ENCODE assay signal across 8 mouse cellular contexts in the genomic region with DNA sequence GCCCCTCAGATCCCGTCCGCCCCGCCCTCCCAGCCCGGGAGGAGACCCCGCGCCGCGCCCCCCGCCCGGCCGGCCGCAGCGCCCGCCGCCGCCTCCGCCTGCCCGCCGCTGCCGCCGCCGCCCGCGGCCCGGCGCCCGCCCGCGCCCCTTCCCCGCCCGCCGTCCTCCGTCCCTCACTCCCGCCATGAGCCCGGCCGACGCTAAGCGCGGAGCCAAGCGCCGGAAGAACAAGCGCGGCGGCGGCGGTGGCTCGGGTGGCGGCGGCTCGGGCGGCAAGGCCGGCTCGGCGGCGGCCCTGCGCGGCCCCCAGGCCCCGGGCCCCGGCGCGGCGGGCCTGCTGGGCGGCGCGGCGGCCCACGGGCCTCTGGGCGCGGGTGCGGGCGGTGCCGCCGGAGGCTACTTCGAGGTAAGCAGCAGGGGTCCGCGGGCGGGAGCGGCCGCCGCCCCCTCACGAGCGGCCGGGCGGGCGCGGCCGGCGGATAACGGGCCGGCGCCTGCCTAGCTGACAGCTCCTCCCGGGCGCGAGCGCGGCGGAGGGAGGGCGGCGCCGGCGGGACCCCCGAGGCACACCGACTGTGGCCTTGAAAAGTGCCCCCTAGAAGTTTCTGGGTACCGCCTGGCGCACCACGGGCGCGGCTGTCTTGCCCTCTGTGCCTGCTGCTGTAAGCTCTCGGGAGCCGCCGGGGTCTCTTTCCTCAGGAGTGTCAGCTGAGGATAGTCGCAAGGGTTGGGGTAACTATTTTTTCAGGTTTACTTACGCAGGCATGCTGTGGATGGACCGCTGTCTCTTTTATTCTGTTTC. TPM values are rescaled to one million over a fixed set of nuclear protein-coding genes. Genes with fewer than 3 reads are reported as not detected.
DNase-seq lines count a peak whose midpoint lies in the region; ATAC-seq and TF ChIP-seq lines count a peak whose summit lies in the region.

No protein-coding gene starts in this region.

- no peak for TF ChIP-seq EP300 in stomach, postnatal 0 days (optimal IDR thresholded peaks at IDR 0.05)

- H3K4me3 ChIP-seq in limb, embryonic 14.5 days (replicated peaks; ENCODE audit: low read length), result peak overlapping the region; percentile 87
- H3K4me3 ChIP-seq in midbrain, postnatal 0 days (ENCODE audit: low read depth, low read length), result peak overlapping the region; percentile 94
- H3K4me3 ChIP-seq in stomach, postnatal 0 days (ENCODE audit: low read depth, low read length), result peak overlapping the region; percentile 79

- no peaks in the 10 kb centered on the region for H3K27me3 ChIP-seq in limb, embryonic 14.5 days (ENCODE audit: control insufficient read depth, insufficient read depth, low read length)
- no peaks in the 10 kb centered on the region for H3K27me3 ChIP-seq in midbrain, postnatal 0 days (ENCODE audit: insufficient read depth, low read length)
- no peaks in the 10 kb centered on the region for H3K27me3 ChIP-seq in stomach, postnatal 0 days (ENCODE audit: control insufficient read depth, insufficient read depth, low read length)

- no peak for TF ChIP-seq CTCF in midbrain, postnatal 0 days (IDR thresholded peaks at IDR 0.05)
- no peak for TF ChIP-seq CTCF in stomach, postnatal 0 days (IDR thresholded peaks at IDR 0.05; ENCODE audit: low read depth)

- DNase-seq in layer of hippocampus, adult 11-12 months (ENCODE audit: low spot score), result peak; percentile 31
- DNase-seq in layer of hippocampus, adult 9-10 months (ENCODE audit: low spot score), result no peak
- peak; percentile 55 for DNase-seq in embryo, embryonic 11 days
- peak; percentile 29 for DNase-seq in kidney, adult 11 months
- no peak for DNase-seq in limb, embryonic 14.5 days (ENCODE audit: low spot score)
- peak; percentile 21 for DNase-seq in midbrain, postnatal 0 days (ENCODE audit: low spot score)
- DNase-seq in stomach, postnatal 0 days (ENCODE audit: low spot score), result peak; percentile 42

- peaks cover 17% of the 10 kb centered on the region for H3K4me1 ChIP-seq in limb, embryonic 14.5 days (ENCODE audit: control insufficient read depth, insufficient read depth, low read length)
- H3K4me1 ChIP-seq in midbrain, postnatal 0 days (ENCODE audit: insufficient read depth, low read length), result peaks cover 13% of the 10 kb centered on the region; the same call in 1 of the 2 replicates
- no peaks in the 10 kb centered on the region; the same call in 1 of the 2 replicates for H3K4me1 ChIP-seq in stomach, postnatal 0 days (replicated peaks; ENCODE audit: control insufficient read depth, insufficient read depth)

- 1% methylated on average over 22 of the region's 114 CpGs for WGBS in limb, embryonic 14.5 days
- under 1% methylated on average over 45 of the region's 114 CpGs for WGBS in midbrain, postnatal 0 days
- 1% methylated on average over 40 of the region's 114 CpGs for WGBS in stomach, postnatal 0 days

- peak overlapping the region; percentile 74; the same call in 1 of the 2 replicates for H3K27ac ChIP-seq in limb, embryonic 14.5 days (replicated peaks; ENCODE audit: low read depth, low read length)
- peak overlapping the region; percentile 98 for H3K27ac ChIP-seq in midbrain, postnatal 0 days (ENCODE audit: low read depth, low read length)
- H3K27ac ChIP-seq in stomach, postnatal 0 days (replicated peaks), result peak overlapping the region; percentile 82

- no peaks in the 10 kb centered on the region for H3K9me3 ChIP-seq in limb, embryonic 14.5 days (ENCODE audit: control insufficient read depth, low read length)
- no peaks in the 10 kb centered on the region for H3K9me3 ChIP-seq in midbrain, postnatal 0 days (ENCODE audit: low read length)
- no peaks in the 10 kb centered on the region for H3K9me3 ChIP-seq in stomach, postnatal 0 days (ENCODE audit: control insufficient read depth, low read length)

- H3K4me2 ChIP-seq in limb, embryonic 14.5 days (replicated peaks; ENCODE audit: low read depth, low read length, severe bottlenecking), result peak overlapping the region; percentile 75
- peak overlapping the region; percentile 61 for H3K4me2 ChIP-seq in midbrain, postnatal 0 days (ENCODE audit: low read depth, low read length, poor library complexity, severe bottlenecking)
- peak overlapping the region; percentile 73 for H3K4me2 ChIP-seq in stomach, postnatal 0 days (replicated peaks; ENCODE audit: low read depth)

- H3K36me3 ChIP-seq in limb, embryonic 14.5 days (ENCODE audit: control insufficient read depth, insufficient read depth, low read length), result no peaks in the 10 kb centered on the region
- no peaks in the 10 kb centered on the region for H3K36me3 ChIP-seq in midbrain, postnatal 0 days (ENCODE audit: insufficient read depth, low read length)
- H3K36me3 ChIP-seq in stomach, postnatal 0 days (ENCODE audit: control insufficient read depth, insufficient read depth, low read length), result no peaks in the 10 kb centered on the region

- TF ChIP-seq POLR2A in limb, embryonic 14.5 days (IDR thresholded peaks at IDR 0.05; ENCODE audit: borderline replicate concordance, extremely low read depth, insufficient read depth, insufficient read length), result no peak

- 0 out of 2 replicates have a peak, but pooled peaks have one; percentile 3 for ATAC-seq in granulocyte monocyte progenitor cell, adult 5-6 weeks (replicated peaks; ENCODE audit: poor library complexity, severe bottlenecking)
- no peak for ATAC-seq in limb, embryonic 14.5 days (ENCODE audit: low FRiP score, low read depth)
- ATAC-seq in midbrain, postnatal 0 days (ENCODE audit: low FRiP score), result peak; percentile 6
- peak; percentile 8; the same call in 1 of the 2 replicates for ATAC-seq in stomach, postnatal 0 days (ENCODE audit: low FRiP score, low TSS enrichment)

- H3K9ac ChIP-seq in limb, embryonic 14.5 days (ENCODE audit: low read depth, low read length, severe bottlenecking), result peak overlapping the region; percentile 93
- H3K9ac ChIP-seq in midbrain, postnatal 0 days (replicated peaks; ENCODE audit: low read length, poor library complexity, severe bottlenecking), result peak overlapping the region; percentile 98
- peak overlapping the region; percentile 94 for H3K9ac ChIP-seq in stomach, postnatal 0 days (ENCODE audit: low read length)

RNA-seq across cellular contexts. Expression of a gene that starts 0.5 kb away (rescaled TPM):
- 25.0 and 48.0 TPM in 2 replicates for total RNA-seq in granulocyte monocyte progenitor cell, adult 5-6 weeks (2014; fragmentation: Nextera tagmentation)
- total RNA-seq in granulocyte monocyte progenitor cell, adult 5-6 weeks (2017), result 20.3 and 31.7 TPM in 2 replicates
- polyA plus RNA-seq in limb, embryonic 14.5 days (2012; rRNA removed), result 57.5 and 85.7 TPM in 2 replicates
- 16.6 and 19.2 TPM in 2 replicates for polyA plus RNA-seq in limb, embryonic 14.5 days (2014; fragmentation: Nextera tagmentation; extraction: Ambion mirVana)
- 53.3 and 54.5 TPM in 2 replicates for total RNA-seq in midbrain, postnatal 0 days (2014; rRNA removed)
- polyA plus RNA-seq in midbrain, postnatal 0 days (2015; fragmentation: Nextera tagmentation; extraction: Ambion mirVana), result 9.6 and 12.4 TPM in 2 replicates
- polyA plus RNA-seq in stomach, postnatal 0 days (2015; fragmentation: Nextera tagmentation; extraction: Ambion mirVana), result 3.2 and 3.5 TPM in 2 replicates

RNA-seq across cellular contexts. Expression of a gene that starts 34.1 kb away (rescaled TPM):
- total RNA-seq in granulocyte monocyte progenitor cell, adult 5-6 weeks (2014; fragmentation: Nextera tagmentation), result 110 and 114 TPM in 2 replicates
- total RNA-seq in granulocyte monocyte progenitor cell, adult 5-6 weeks (2017), result 117 and 146 TPM in 2 replicates
- polyA plus RNA-seq in limb, embryonic 14.5 days (2012; rRNA removed), result 130 and 142 TPM in 2 replicates
- polyA plus RNA-seq in limb, embryonic 14.5 days (2014; fragmentation: Nextera tagmentation; extraction: Ambion mirVana), result 154 and 168 TPM in 2 replicates
- total RNA-seq in midbrain, postnatal 0 days (2014; rRNA removed), result 95.2 and 129 TPM in 2 replicates
- 124 TPM in 2 replicates for polyA plus RNA-seq in midbrain, postnatal 0 days (2015; fragmentation: Nextera tagmentation; extraction: Ambion mirVana)
- 85.2 and 85.7 TPM in 2 replicates for polyA plus RNA-seq in stomach, postnatal 0 days (2015; fragmentation: Nextera tagmentation; extraction: Ambion mirVana)

Comparison
In these comparisons a context has a peak if more than half of its experiments do, and no peak if none do; other contexts are left out.
1. DNase-seq: peak in layer of hippocampus, adult 11-12 months (single experiment), embryo, embryonic 11 days (single experiment), kidney, adult 11 months (single experiment), midbrain, postnatal 0 days (single experiment) and stomach, postnatal 0 days (single experiment); none in layer of hippocampus, adult 9-10 months (single experiment) and limb, embryonic 14.5 days (single experiment).
2. Peak in every context shown above with its lines, with median percentiles within 50 percentile points of each other: H3K27ac ChIP-seq, H3K4me2 ChIP-seq, H3K4me3 ChIP-seq and H3K9ac ChIP-seq.